Comparison of ENCODE assay signal across 8 mouse cellular contexts in the genomic region with DNA sequence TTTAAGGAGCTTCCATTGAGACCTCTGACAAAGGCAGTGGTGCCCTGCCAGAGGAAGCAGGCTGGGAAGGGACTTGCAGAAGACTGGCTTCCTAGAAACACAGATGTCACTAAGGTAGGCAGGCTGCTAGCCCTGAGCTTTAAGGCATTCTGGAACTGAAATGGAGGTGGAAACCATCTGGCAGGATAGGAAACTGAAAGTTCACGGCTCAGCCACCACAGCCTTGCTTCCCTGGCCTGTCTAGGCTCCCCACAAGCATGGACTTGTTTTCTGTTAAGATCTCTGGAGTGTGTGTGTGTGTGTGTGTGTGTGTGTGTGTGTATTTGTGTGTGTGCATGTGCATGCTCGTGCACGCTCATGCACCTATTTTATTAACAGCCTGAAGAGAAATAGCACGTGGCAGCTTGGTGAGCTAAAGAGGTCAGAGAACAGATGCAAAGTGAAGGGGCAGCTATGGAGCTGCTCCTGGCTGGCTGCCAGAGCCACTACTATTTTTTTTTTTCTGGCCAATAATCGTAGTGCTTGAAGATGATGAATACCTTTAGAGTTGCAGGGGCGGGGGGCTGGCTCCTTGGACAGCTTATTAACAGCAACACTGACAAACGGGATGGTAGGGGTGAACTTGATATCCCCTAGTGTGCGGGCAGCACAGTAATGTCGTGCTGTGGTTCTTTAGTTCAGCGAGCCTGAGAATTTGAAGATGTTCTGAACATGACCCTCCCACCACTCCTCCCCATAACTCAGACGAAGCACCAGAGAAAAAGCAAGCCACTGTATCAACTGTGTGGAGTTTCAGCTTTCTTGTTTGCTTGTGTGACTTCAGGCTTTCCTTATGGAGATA.
DNase-seq lines count a peak whose midpoint lies in the region; ATAC-seq and TF ChIP-seq lines count a peak whose summit lies in the region.

No protein-coding gene starts in this region.

- H3K27ac ChIP-seq in intestine, embryonic 15.5 days: peak overlapping the region; percentile 91
- H3K27ac ChIP-seq in limb, embryonic 13.5 days: peak overlapping the region; percentile 95
- H3K27ac ChIP-seq in small intestine, adult 2 months (ENCODE audit: insufficient read depth, low read depth, low read length): peak overlapping the region; percentile 53

- TF ChIP-seq POLR2A in small intestine, adult 2 months (IDR thresholded peaks at IDR 0.05; ENCODE audit: low read depth, low read length): 0 out of 2 replicates have a peak, but pooled peaks have one; percentile 13

- TF ChIP-seq CTCF in small intestine, adult 2 months (IDR thresholded peaks at IDR 0.05; ENCODE audit: extremely low read depth, insufficient read length, insufficient replicate concordance, low read depth, low read length): no peak

- H3K9me3 ChIP-seq in intestine, embryonic 15.5 days: no peaks in the 10 kb centered on the region
- H3K9me3 ChIP-seq in limb, embryonic 13.5 days: no peaks in the 10 kb centered on the region

- peak; percentile 48 for ATAC-seq in intestine, embryonic 15.5 days
- peak; percentile 38; the same call in 1 of the 2 replicates for ATAC-seq in limb, embryonic 13.5 days (ENCODE audit: low FRiP score, low read depth)

- H3K4me2 ChIP-seq in intestine, embryonic 15.5 days (replicated peaks): peak overlapping the region; percentile 43
- peak overlapping the region; percentile 58 for H3K4me2 ChIP-seq in limb, embryonic 13.5 days (replicated peaks)

- H3K27me3 ChIP-seq in intestine, embryonic 15.5 days (replicated peaks): no peaks in the 10 kb centered on the region
- no peaks in the 10 kb centered on the region for H3K27me3 ChIP-seq in limb, embryonic 13.5 days
- H3K27me3 ChIP-seq in small intestine, adult 2 months (ENCODE audit: control insufficient read depth, insufficient read depth, low read length): no peaks in the 10 kb centered on the region

- H3K4me1 ChIP-seq in intestine, embryonic 15.5 days (replicated peaks): peaks cover 30% of the 10 kb centered on the region
- peaks cover 67% of the 10 kb centered on the region for H3K4me1 ChIP-seq in limb, embryonic 13.5 days
- H3K4me1 ChIP-seq in small intestine, adult 2 months (ENCODE audit: control insufficient read depth, insufficient read depth, insufficient read length, low read length): peaks cover 23% of the 10 kb centered on the region

- H3K36me3 ChIP-seq in intestine, embryonic 15.5 days: no peaks in the 10 kb centered on the region
- H3K36me3 ChIP-seq in limb, embryonic 13.5 days: no peaks in the 10 kb centered on the region
- no peaks in the 10 kb centered on the region for H3K36me3 ChIP-seq in small intestine, adult 2 months (ENCODE audit: control insufficient read depth, insufficient read depth, low read length)

- peak; percentile 12 to 59 for DNase-seq in adrenal gland, adult (ENCODE audit: inconsistent age in 2 of 2, low spot score in 1 of 2)
- DNase-seq in adrenal gland, postnatal 4 days (ENCODE audit: low spot score in 2 of 2): no peak
- DNase-seq in right cerebral cortex, postnatal 25 days: peak; percentile 40
- DNase-seq in right cerebral cortex, postnatal 36 days (ENCODE audit: low spot score in 2 of 2): no peak
- DNase-seq in forelimb bud, embryonic 11.5 days (ENCODE audit: low read depth, low spot score): peak; percentile 76

- no peak overlapping the region; the same call in 1 of the 2 replicates for H3K9ac ChIP-seq in intestine, embryonic 15.5 days
- H3K9ac ChIP-seq in limb, embryonic 13.5 days: no peak overlapping the region

- no peak overlapping the region for H3K4me3 ChIP-seq in intestine, embryonic 15.5 days (replicated peaks)
- no peak overlapping the region for H3K4me3 ChIP-seq in limb, embryonic 13.5 days
- H3K4me3 ChIP-seq in small intestine, adult 2 months (ENCODE audit: low read depth, low read length): no peak overlapping the region

- 12% methylated on average over 11 of the region's 11 CpGs for WGBS in intestine, embryonic 15.5 days
- 4% methylated on average over 11 of the region's 11 CpGs for WGBS in limb, embryonic 13.5 days
- 18% methylated on average over 11 of the region's 11 CpGs for WGBS in small intestine, adult 2 months

Comparison
In these comparisons a context has a peak if more than half of its experiments do, and no peak if none do; other contexts are left out.
1. DNase-seq: peak in adrenal gland, adult (2 of 2), right cerebral cortex, postnatal 25 days (single experiment) and forelimb bud, embryonic 11.5 days (single experiment); none in adrenal gland, postnatal 4 days (0 of 2) and right cerebral cortex, postnatal 36 days (0 of 2).
2. Peak in every context shown above with its lines, with median percentiles within 50 percentile points of each other: H3K27ac ChIP-seq.